Mouse (Mus musculus): ENCODE results near the gene Tmem88b. TPM values are rescaled to one million over a fixed set of nuclear protein-coding genes. Genes with fewer than 3 reads are reported as not detected.
A peak's percentile ranks its signal among the peaks of the same experiment; 100 is the strongest.

Tmem88b gene
- 1 to 10 TPM in 1 of 2 experiments, under 1 TPM in 1; 0.66 to 1.1 TPM for total RNA-seq (2021)
- long read RNA-seq, experiment 1, partial matches to known transcripts, result 1 of 1 reads
- long read RNA-seq, experiment 1, other reads (novel, unspliced or antisense), result 0 of 1 reads
- long read RNA-seq, experiment 2, result 0 reads

DNA sequence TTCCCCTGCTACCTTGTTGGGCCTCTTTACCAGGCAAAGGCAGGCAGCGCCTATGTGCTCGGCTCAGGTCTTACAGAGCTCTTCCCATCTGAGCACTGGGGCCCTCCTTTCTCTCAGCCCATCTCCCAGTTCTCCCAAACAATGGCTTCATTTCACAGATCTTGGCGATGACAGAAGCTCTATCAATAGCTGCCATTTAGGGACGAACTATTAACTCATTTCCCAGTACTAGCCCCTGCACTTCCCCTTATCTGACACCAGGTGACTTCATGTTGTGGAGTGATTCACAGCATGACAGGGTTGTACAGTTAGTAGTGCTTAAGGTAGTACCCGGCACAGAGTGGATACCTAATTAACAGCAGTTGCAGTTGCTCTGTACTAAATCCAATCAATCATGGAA lies at the start of gene Tmem88b:
Gene Tmem88b (minus strand): TSS at position 56 of the 400 bp plus-strand sequence.
- no peak; the same call in 1 of the 2 replicates for TF ChIP-seq CTCF (IDR thresholded peaks at IDR 0.05)
- intact Hi-C loops (cut with DNase I), result no loop called here
- DNase-seq, result no peak
- H3K27ac ChIP-seq, result peak within 1 kb of the TSS; percentile 97
- H3K4me3 ChIP-seq, result peak within 1 kb of the TSS; percentile 90

GRCm38 (mm10) chr4:155833836-155834235 lies 48.2 kb upstream of the Tmem88b start:
- Histone ChIP-seq H3K4me3 (peak overlapping the region; percentile 45), H3K27ac (peak overlapping the region; percentile 86)
- peak; percentile 93 for DNase-seq
- peak; percentile 84 for TF ChIP-seq CTCF (IDR thresholded peaks at IDR 0.05)
- intact Hi-C loops (cut with DNase I), result loop anchor here (2.0 to 10.0 kb wide), 2 partner anchors 13 to 111 kb away; partner anchors contain the start of genes Dvl1 and Ube2j2

GRCm38 (mm10) chr4:155833234-155833633 lies 47.6 kb upstream of the Tmem88b start:
- peak overlapping the region; percentile 86 for H3K27ac ChIP-seq
- no peak for TF ChIP-seq CTCF (IDR thresholded peaks at IDR 0.05)
- intact Hi-C loops (cut with DNase I), result loop anchor here (2.0 to 10.0 kb wide), 2 partner anchors 14 to 112 kb away; partner anchors contain the start of genes Dvl1 and Ube2j2
- no peak for DNase-seq
- peak overlapping the region; percentile 11; the same call in 1 of the 2 replicates for H3K4me3 ChIP-seq

GRCm38 (mm10) chr4:155832321-155832720 lies 46.6 kb upstream of the Tmem88b start:
- Histone ChIP-seq H3K27ac (peak overlapping the region; percentile 89), H3K4me3 (peak overlapping the region; percentile 94)
- no peak for DNase-seq
- TF ChIP-seq CTCF (IDR thresholded peaks at IDR 0.05), result no peak
- intact Hi-C loops (cut with DNase I), result loop anchor here (2.0 to 10.0 kb wide), 2 partner anchors 14 to 112 kb away; partner anchors contain the start of genes Dvl1 and Ube2j2

- Histone ChIP-seq H3K4me3 (peak overlapping the region; percentile 94), H3K27ac (peak overlapping the region; percentile 89)
- DNase-seq, result no peak
- no peak for TF ChIP-seq CTCF (IDR thresholded peaks at IDR 0.05)
- intact Hi-C loops (cut with DNase I), result loop anchor here (2.0 to 10.0 kb wide), 2 partner anchors 15 to 113 kb away; partner anchors contain the start of genes Dvl1 and Ube2j2
Measured at GRCm38 (mm10) chr4:155831831-155832230, 46.2 kb upstream of the Tmem88b start.

GRCm38 (mm10) chr4:155831205-155831766 lies 45.6 kb upstream of the Tmem88b start, which contains the start of gene Aurkaip1:
Aurkaip1 (plus strand) TSS chr4:155831272.
- TF ChIP-seq CTCF (IDR thresholded peaks at IDR 0.05), result peak; percentile 85
- intact Hi-C loops (cut with DNase I), result loop anchor here (10.0 kb wide), 1 partner anchor 114 kb away; the partner anchor contains the start of gene Ube2j2
- H3K27ac ChIP-seq, result peak within 1 kb of the TSS; percentile 89
- DNase-seq, result peak; percentile 98
- H3K4me3 ChIP-seq, result peak within 1 kb of the TSS; percentile 94

- H3K4me3 ChIP-seq, result peak overlapping the region; percentile 94
- intact Hi-C loops (cut with DNase I), result loop anchor here (1.0 to 10.0 kb wide), 2 partner anchors 17 to 114 kb away; partner anchors contain the start of gene Ube2j2
- no peak for TF ChIP-seq CTCF (IDR thresholded peaks at IDR 0.05)
- peak overlapping the region; percentile 89 for H3K27ac ChIP-seq
- DNase-seq, result no peak
Measured at GRCm38 (mm10) chr4:155830596-155830995, 44.9 kb upstream of the Tmem88b start.

- TF ChIP-seq CTCF (IDR thresholded peaks at IDR 0.05), result no peak
- Histone ChIP-seq H3K4me3 (no peak overlapping the region), H3K27ac (no peak overlapping the region)
- intact Hi-C loops (cut with DNase I), result loop anchor here (1.0 to 10.0 kb wide), 2 partner anchors 17 to 115 kb away; partner anchors contain the start of gene Ube2j2
- DNase-seq, result no peak
Measured at GRCm38 (mm10) chr4:155829866-155830265, 44.2 kb upstream of the Tmem88b start.

DNA sequence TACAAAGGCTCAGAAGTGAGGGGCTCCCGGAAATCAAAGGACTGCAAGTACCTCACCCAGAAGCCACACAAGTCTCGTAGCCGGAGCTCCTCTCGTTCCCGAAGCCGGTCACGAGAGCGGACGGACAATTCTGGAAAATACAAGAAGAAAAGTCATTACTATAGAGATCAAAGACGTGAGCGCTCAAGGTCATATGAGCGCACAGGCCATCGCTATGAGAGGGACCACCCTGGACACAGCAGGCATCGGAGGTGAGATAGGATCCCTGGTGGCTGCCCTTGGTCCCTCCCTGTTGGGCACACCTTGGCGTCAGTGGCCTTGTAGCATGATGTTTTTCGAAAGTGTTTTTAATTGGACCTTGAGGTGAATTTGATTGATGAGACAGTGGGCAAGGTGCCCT lies 37.8 kb upstream of the Tmem88b start:
- no peak overlapping the region for H3K27ac ChIP-seq
- H3K4me3 ChIP-seq, result no peak overlapping the region
- no peak for TF ChIP-seq CTCF (IDR thresholded peaks at IDR 0.05)
- no peak for DNase-seq
- intact Hi-C loops (cut with DNase I), result no loop called here

DNA sequence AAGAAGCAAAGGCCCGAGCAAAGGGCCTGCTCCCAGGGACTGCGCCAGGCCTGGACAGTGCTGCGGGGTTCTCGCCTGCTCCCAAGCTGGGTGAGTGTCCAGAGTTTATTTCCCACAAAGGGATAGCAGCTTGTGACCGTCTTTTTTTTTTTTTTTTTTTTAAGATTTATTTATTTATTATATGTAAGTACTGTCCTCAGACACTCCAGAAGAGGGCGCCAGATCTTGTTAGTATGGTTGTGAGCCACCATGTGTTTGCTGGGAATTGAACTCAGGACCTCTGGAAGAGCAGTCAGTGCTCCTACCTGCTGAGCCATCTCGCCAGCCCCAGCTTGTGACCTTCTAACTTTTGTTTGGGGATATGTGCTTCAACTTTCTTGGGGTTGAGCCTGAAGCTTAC lies 35.4 kb upstream of the Tmem88b start:
- DNase-seq, result no peak
- intact Hi-C loops (cut with DNase I), result no loop called here
- no peak overlapping the region for H3K27ac ChIP-seq
- H3K4me3 ChIP-seq, result no peak overlapping the region
- TF ChIP-seq CTCF (IDR thresholded peaks at IDR 0.05), result peak; percentile 51

DNA sequence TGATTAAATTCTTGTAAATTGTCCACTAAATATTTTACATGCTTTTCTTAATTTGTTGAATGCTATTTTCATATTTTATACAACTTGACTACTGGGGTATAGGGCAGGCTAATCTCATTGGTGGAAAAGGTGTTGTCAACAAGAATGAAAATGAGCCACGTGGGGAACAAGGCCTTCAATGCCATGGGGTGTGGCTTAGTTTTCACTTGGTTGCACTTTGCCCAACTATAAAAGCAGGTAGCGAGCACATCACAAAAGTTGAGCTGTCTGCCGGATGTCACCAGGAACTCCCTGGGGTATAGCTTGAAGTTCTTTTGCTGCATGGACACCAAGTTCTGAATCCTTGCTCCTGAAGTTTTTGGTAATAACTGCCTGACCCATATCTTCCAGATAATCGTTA lies 31.9 kb upstream of the Tmem88b start:
- intact Hi-C loops (cut with DNase I), result no loop called here

DNA sequence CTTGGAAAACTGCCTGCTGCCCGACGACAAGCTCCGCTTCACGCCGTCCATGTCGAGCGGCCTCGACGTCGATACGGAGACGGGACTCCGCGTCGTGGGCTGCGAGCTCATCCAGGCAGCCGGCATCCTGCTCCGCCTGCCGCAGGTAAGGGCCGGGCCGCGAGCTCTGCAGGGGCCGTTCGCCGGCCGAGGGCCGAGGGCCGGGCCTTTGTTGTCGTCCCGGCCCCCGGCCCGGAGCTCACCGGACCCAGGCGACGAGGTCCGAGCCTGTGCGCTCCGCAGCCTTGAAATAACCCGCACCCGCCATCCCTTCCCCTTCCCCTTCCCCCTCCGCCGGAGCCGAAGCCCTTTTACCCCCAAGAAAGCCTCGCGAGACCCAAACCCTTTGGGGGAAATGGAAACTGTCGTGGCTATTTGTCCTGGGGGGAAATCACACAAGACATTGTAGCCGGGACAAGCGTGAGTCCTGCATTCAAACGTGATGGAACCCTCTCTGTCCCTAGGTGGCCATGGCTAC lies 27.0 kb upstream of the Tmem88b start:
- Histone ChIP-seq H3K27ac (peak overlapping the region; percentile 99), H3K4me3 (peak overlapping the region; percentile 80)
- TF ChIP-seq CTCF (IDR thresholded peaks at IDR 0.05), result no peak
- intact Hi-C loops (cut with DNase I), result loop anchor here (1.0 kb wide), 1 partner anchor 18 kb away; no protein-coding TSS in a partner anchor
- DNase-seq, result no peak

More for the DNA sequence above, 31.9 kb upstream of the Tmem88b start:
- DNase-seq, result no peak
- TF ChIP-seq CTCF (IDR thresholded peaks at IDR 0.05), result no peak
- H3K27ac ChIP-seq, result no peak overlapping the region
- H3K4me3 ChIP-seq, result no peak overlapping the region
